Comparison of ENCODE assay signal across 16 mouse cellular contexts in genomic region chr3:145521528-145522080, GRCm38 (mm10).
"Had no signal": no experiment of that assay in that cellular context is flagged by ENCODE, and none has a peak within 500 bp of the region (broad histone marks: within the 10 kb centered on the region; RNA-seq: fewer than 3 reads in every experiment).

No protein-coding gene starts in this region.

- H3K9me3 ChIP-seq: kidney, embryonic 15.5 days; limb, embryonic 10.5 days; liver, embryonic 15.5 days; midbrain, embryonic 15.5 days; neural tube, embryonic 13.5 days had no signal

- H3K36me3 ChIP-seq: kidney, embryonic 15.5 days; limb, embryonic 10.5 days; liver, embryonic 15.5 days; midbrain, embryonic 15.5 days; neural tube, embryonic 13.5 days had no signal

- ATAC-seq: lung, postnatal 0 days; midbrain, embryonic 15.5 days had no signal

- H3K27me3 ChIP-seq: kidney, embryonic 15.5 days; liver, embryonic 15.5 days; megakaryocyte, embryonic 14.5 days; midbrain, embryonic 15.5 days; neural tube, embryonic 13.5 days had no signal

- DNase-seq: kidney, adult 2 months; kidney, postnatal 14 days; lung, adult 2 months; lung, postnatal 36 days; right cerebral cortex, postnatal 14 days; thymus, postnatal 36 days had no signal

- H3K4me1 ChIP-seq: kidney, embryonic 15.5 days; liver, embryonic 15.5 days; megakaryocyte, embryonic 14.5 days; midbrain, embryonic 15.5 days; neural tube, embryonic 13.5 days had no signal

- H3K4me2 ChIP-seq: kidney, embryonic 15.5 days; liver, embryonic 11.5 days; liver, embryonic 15.5 days; midbrain, embryonic 11.5 days; midbrain, embryonic 15.5 days; neural tube, embryonic 13.5 days had no signal

- H3K27ac ChIP-seq: kidney, embryonic 15.5 days; left cerebral cortex, adult 2 months; limb, embryonic 10.5 days; liver, embryonic 15.5 days; midbrain, embryonic 15.5 days; neural tube, embryonic 13.5 days had no signal

- H3K4me3 ChIP-seq: kidney, embryonic 15.5 days; left cerebral cortex, adult 2 months; limb, embryonic 10.5 days; liver, embryonic 15.5 days; megakaryocyte, embryonic 14.5 days; midbrain, embryonic 15.5 days; neural tube, embryonic 13.5 days had no signal

- H3K9ac ChIP-seq: kidney, embryonic 15.5 days; liver, embryonic 15.5 days; midbrain, embryonic 15.5 days; neural tube, embryonic 13.5 days had no signal
